Mouse (Mus musculus) forebrain, embryonic 10.5 days (tissue): ENCODE measurements at regions not wholly inside any gene's neighbourhood (a gene's known extent, or its start where the extent isn't known, plus 50 kb on each side); places are given as distances from the start of the nearest gene placed in this dataset.

Source experiments
- DNase-seq: peaks from one replicate; pipeline ENCODE4 v3.0.0-alpha.2; 2017; ENCODE audit warnings: low spot score; ENCODE audit errors: extremely low spot score
- H3K27ac ChIP-seq: fragments of 300-500 bp; sonication (generic); 2 replicates; pipeline ENCODE4 v1.5.1; 2016; ENCODE audit warnings: mild to moderate bottlenecking
- H3K27me3 ChIP-seq: fragments of 300-500 bp; sonication (generic); 2 replicates; pipeline ENCODE4 v1.6.1; 2016; ENCODE audit warnings: mild to moderate bottlenecking; ENCODE audit not compliant: poor library complexity, severe bottlenecking
- H3K36me3 ChIP-seq: fragments of 300-500 bp; sonication (generic); replicated peaks from 2 replicates; pipeline ENCODE4 v1.6.1; 2016; ENCODE audit warnings: mild to moderate bottlenecking, moderate library complexity
- H3K4me1 ChIP-seq: fragments of 300-500 bp; sonication (generic); 2 replicates; pipeline ENCODE4 v1.6.1; 2016
- H3K4me3 ChIP-seq: fragments of 300-500 bp; sonication (generic); 2 replicates; pipeline ENCODE4 v1.5.1; 2016; ENCODE audit warnings: mild to moderate bottlenecking, moderate library complexity
- H3K9me3 ChIP-seq: fragments of 300-500 bp; sonication (generic); 2 replicates; pipeline ENCODE4 v1.6.1; 2016; ENCODE audit warnings: mild to moderate bottlenecking, moderate library complexity
- WGBS: fragments of 180-500 bp; shearing (Covaris S2); methylation state at CpG from one replicate; pipeline ENCODE4 v1.1.7; 2016; 5-methylcytosine and 5-hydroxymethylcytosine counted together

GRCm38 (mm10) chr5:111555312-111555957, 138.3 kb downstream of the Mn1 start:
- WGBS: 5% methylated on average over 5 of the region's 5 CpGs

GRCm38 (mm10) chr5:111555981-111556380, 138.8 kb downstream of the Mn1 start:
- Histone ChIP-seq H3K4me1 (peaks cover 69% of the 10 kb centered on the region), H3K9me3 (no peaks in the 10 kb centered on the region), H3K36me3 (no peaks in the 10 kb centered on the region), H3K27ac (peak overlapping the region; percentile 92), H3K4me3 (no peak overlapping the region), H3K27me3 (no peaks in the 10 kb centered on the region; the same call in 1 of the 2 replicates)
- DNase-seq: peak; percentile 31
- 67% methylated on average over 7 of the region's 7 CpGs for WGBS

More at GRCm38 (mm10) chr5:111555312-111555957, 138.3 kb downstream of the Mn1 start:
- Histone ChIP-seq H3K27me3 (no peaks in the 10 kb centered on the region; the same call in 1 of the 2 replicates), H3K9me3 (no peaks in the 10 kb centered on the region), H3K36me3 (no peaks in the 10 kb centered on the region), H3K27ac (peak overlapping the region; percentile 92), H3K4me1 (peaks cover 63% of the 10 kb centered on the region), H3K4me3 (peak overlapping the region; percentile 25)
- no peak for DNase-seq

- 58% methylated on average over 9 of the region's 9 CpGs for WGBS
- H3K27ac ChIP-seq: peak overlapping the region; percentile 79
These were observed 143.3 kb downstream of the Mn1 start for GRCm38 (mm10) chr5:111560432-111560831.

GRCm38 (mm10) chr5:111561301-111561700, 144.1 kb downstream of the Mn1 start:
- Histone ChIP-seq H3K9me3 (no peaks in the 10 kb centered on the region), H3K36me3 (no peaks in the 10 kb centered on the region), H3K4me1 (peaks cover 44% of the 10 kb centered on the region), H3K27me3 (no peaks in the 10 kb centered on the region), H3K27ac (peak overlapping the region; percentile 79), H3K4me3 (no peak overlapping the region)
- DNase-seq: no peak
- 82% methylated on average over 10 of the region's 10 CpGs for WGBS

More at GRCm38 (mm10) chr5:111560432-111560831, 143.3 kb downstream of the Mn1 start:
- H3K4me1 ChIP-seq: peaks cover 52% of the 10 kb centered on the region
- no peaks in the 10 kb centered on the region for H3K9me3 ChIP-seq
- DNase-seq: no peak
- H3K27me3 ChIP-seq: no peaks in the 10 kb centered on the region
- H3K36me3 ChIP-seq: no peaks in the 10 kb centered on the region
- H3K4me3 ChIP-seq: no peak overlapping the region

GRCm38 (mm10) chr5:111570826-111571225, 153.7 kb downstream of the Mn1 start:
- H3K9me3 ChIP-seq: no peaks in the 10 kb centered on the region
- peaks cover 45% of the 10 kb centered on the region for H3K4me1 ChIP-seq
- DNase-seq: no peak
- peak overlapping the region; percentile 54 for H3K27ac ChIP-seq
- H3K36me3 ChIP-seq: no peaks in the 10 kb centered on the region
- no peak overlapping the region for H3K4me3 ChIP-seq
- H3K27me3 ChIP-seq: peaks cover 41% of the 10 kb centered on the region
- 32% methylated on average over 10 of the region's 10 CpGs for WGBS

GRCm38 (mm10) chr5:111573265-111573873, 156.2 kb downstream of the Mn1 start:
- peaks cover 69% of the 10 kb centered on the region for H3K4me1 ChIP-seq
- H3K9me3 ChIP-seq: no peaks in the 10 kb centered on the region
- H3K27me3 ChIP-seq: peaks cover 47% of the 10 kb centered on the region
- H3K4me3 ChIP-seq: no peak overlapping the region
- peak overlapping the region; percentile 63 for H3K27ac ChIP-seq
- no peaks in the 10 kb centered on the region for H3K36me3 ChIP-seq
- 18% methylated on average over 13 of the region's 13 CpGs for WGBS
- DNase-seq: no peak

GRCm38 (mm10) chr5:111574219-111574840, 157.2 kb downstream of the Mn1 start:
- WGBS: 27% methylated on average over 8 of the region's 8 CpGs
- peak overlapping the region; percentile 78 for H3K27ac ChIP-seq

GRCm38 (mm10) chr5:111575376-111575775, 158.2 kb downstream of the Mn1 start:
- peaks cover 54% of the 10 kb centered on the region for H3K27me3 ChIP-seq
- H3K36me3 ChIP-seq: no peaks in the 10 kb centered on the region
- WGBS: 90% methylated on average over 5 of the region's 5 CpGs
- peaks cover 89% of the 10 kb centered on the region for H3K4me1 ChIP-seq
- H3K27ac ChIP-seq: peak overlapping the region; percentile 78
- H3K9me3 ChIP-seq: no peaks in the 10 kb centered on the region
- DNase-seq: no peak
- H3K4me3 ChIP-seq: no peak overlapping the region

More at GRCm38 (mm10) chr5:111574219-111574840, 157.2 kb downstream of the Mn1 start:
- Histone ChIP-seq H3K4me1 (peaks cover 79% of the 10 kb centered on the region), H3K36me3 (no peaks in the 10 kb centered on the region), H3K9me3 (no peaks in the 10 kb centered on the region), H3K4me3 (no peak overlapping the region; the same call in 1 of the 2 replicates), H3K27me3 (peaks cover 50% of the 10 kb centered on the region)
- DNase-seq: no peak

- no peak for DNase-seq
- peaks cover 46% of the 10 kb centered on the region for H3K27me3 ChIP-seq
- no peak overlapping the region for H3K4me3 ChIP-seq
- no peaks in the 10 kb centered on the region for H3K9me3 ChIP-seq
- peak overlapping the region; percentile 92 for H3K27ac ChIP-seq
- H3K36me3 ChIP-seq: no peaks in the 10 kb centered on the region
- H3K4me1 ChIP-seq: peaks cover 97% of the 10 kb centered on the region
- WGBS: 68% methylated on average over 5 of the region's 5 CpGs
These were observed 156.3 kb upstream of the Gm26897 start for GRCm38 (mm10) chr5:111577441-111577840.

GRCm38 (mm10) chr5:111578088-111578487, 155.6 kb upstream of the Gm26897 start:
- no peak overlapping the region for H3K4me3 ChIP-seq
- peaks cover 97% of the 10 kb centered on the region for H3K4me1 ChIP-seq
- peak overlapping the region; percentile 92 for H3K27ac ChIP-seq
- H3K27me3 ChIP-seq: peaks cover 41% of the 10 kb centered on the region
- no peaks in the 10 kb centered on the region for H3K9me3 ChIP-seq
- no peaks in the 10 kb centered on the region for H3K36me3 ChIP-seq
- DNase-seq: no peak
- 41% methylated on average over 5 of the region's 5 CpGs for WGBS

GRCm38 (mm10) chr5:111578977-111579727, 154.6 kb upstream of the Gm26897 start:
- Histone ChIP-seq H3K27me3 (peaks cover 41% of the 10 kb centered on the region), H3K27ac (peak overlapping the region; percentile 92), H3K4me3 (peak overlapping the region; percentile 13; the same call in 1 of the 2 replicates), H3K36me3 (no peaks in the 10 kb centered on the region; the same call in 1 of the 2 replicates), H3K9me3 (no peaks in the 10 kb centered on the region), H3K4me1 (peaks cover 92% of the 10 kb centered on the region)
- DNase-seq: no peak
- WGBS: 13% methylated on average over 12 of the region's 12 CpGs
